Mouse (Mus musculus) olfactory bulb, adult 2 months (tissue): ENCODE measurements around the gene Perm1. TPM values are rescaled to one million over a fixed set of nuclear protein-coding genes. Genes with fewer than 3 reads are reported as not detected.
A peak's percentile ranks its signal among the peaks of the same experiment; 100 is the strongest.

Experiments
- H3K27ac ChIP-seq: fragments of 200-500 bp; 2 replicates; pipeline ENCODE4 v1.5.1; 2012; ENCODE audit warnings: low read depth, low read length; ENCODE audit not compliant: insufficient read depth
- H3K4me1 ChIP-seq: fragments of 200-500 bp; 2 replicates; pipeline ENCODE4 v1.6.1; 2012; ENCODE audit warnings: low read length; ENCODE audit not compliant: control insufficient read depth, insufficient read depth
- H3K4me3 ChIP-seq: fragments of 200-500 bp; 2 replicates; pipeline ENCODE4 v1.5.1; 2012; ENCODE audit warnings: mild to moderate bottlenecking, low read depth, low read length, moderate library complexity; ENCODE audit not compliant: insufficient read depth
- CTCF ChIP-seq: fragments of 200-500 bp; IDR thresholded peaks from 2 replicates; pipeline ENCODE4 v1.5.1; 2012; ENCODE audit warnings: low read depth, mild to moderate bottlenecking, low read length, moderate library complexity; ENCODE audit not compliant: insufficient read depth
- POLR2A ChIP-seq: fragments of 200-500 bp; IDR thresholded peaks from 2 replicates; pipeline ENCODE4 v1.6.1; 2012; ENCODE audit warnings: mild to moderate bottlenecking, low read depth, low read length, moderate library complexity; ENCODE audit not compliant: insufficient read depth
- WGBS: fragments of 180-500 bp; shearing (Covaris S2); methylation state at CpG from one replicate; pipeline ENCODE4 v1.1.7; 2018; 5-methylcytosine and 5-hydroxymethylcytosine counted together
- polyA plus RNA-seq: library from polyadenylated mRNA; stranded (reverse); fragments of >200 nt; gene quantifications from 2 replicates; pipeline ENCODE4 v1.2.4, GENCODE M21; 2012; ENCODE audit warnings: low replicate concordance; ENCODE audit not compliant: missing spikeins, insufficient read depth, insufficient read length

Perm1 gene
- polyA plus RNA-seq, 1 experiment: not detected

DNA sequence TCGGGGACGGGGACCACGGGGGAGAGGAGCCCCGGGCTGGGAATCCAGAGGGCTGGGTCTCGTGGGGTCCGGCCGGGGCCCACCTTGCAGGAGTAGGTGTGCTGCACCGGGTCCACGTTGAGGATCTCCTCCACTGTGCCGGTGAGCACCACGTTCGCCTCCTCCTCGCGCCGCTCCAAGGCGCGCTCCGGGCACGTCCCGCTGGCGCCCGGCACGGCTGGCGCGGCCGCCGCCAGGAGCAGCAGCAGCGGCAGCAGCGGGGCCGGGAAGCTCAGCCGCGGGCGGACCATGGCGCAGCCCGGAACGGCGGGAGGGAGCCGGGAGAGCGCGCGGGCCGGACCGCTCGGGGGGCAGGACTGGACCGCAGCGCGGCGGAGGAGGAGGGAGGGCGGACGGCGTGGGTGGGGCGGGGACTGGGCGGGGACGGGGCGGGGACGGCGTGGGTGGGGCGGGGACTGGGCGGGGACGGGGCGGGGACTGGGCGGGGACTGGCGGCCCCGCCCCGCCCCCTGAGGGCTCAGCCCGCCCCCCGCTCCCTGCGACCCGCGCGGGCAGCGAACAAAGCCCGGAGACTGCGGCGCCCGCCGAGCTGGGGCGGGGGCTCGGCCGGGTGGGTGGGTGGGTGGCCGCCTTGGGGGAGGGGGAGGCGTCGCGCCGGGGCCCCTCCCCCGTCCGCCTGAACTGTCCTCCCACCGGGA is 18.4 kb upstream of the Perm1 start, which contains the start of gene Agrn:
Gene Agrn, minus strand, starts transcription at position 358 of the 698 bp plus-strand sequence.
- no peak for TF ChIP-seq CTCF
- peak; percentile 14; the same call in 1 of the 2 replicates for TF ChIP-seq POLR2A
- Histone ChIP-seq H3K4me3 (peak within 1 kb of the TSS; percentile 94), H3K27ac (no peak within 1 kb of the TSS), H3K4me1 (peaks cover 24% of the 10 kb centered on the region)
- whole genome bisulfite sequencing: 1% methylated on average over 75 of the region's 88 CpGs

DNA sequence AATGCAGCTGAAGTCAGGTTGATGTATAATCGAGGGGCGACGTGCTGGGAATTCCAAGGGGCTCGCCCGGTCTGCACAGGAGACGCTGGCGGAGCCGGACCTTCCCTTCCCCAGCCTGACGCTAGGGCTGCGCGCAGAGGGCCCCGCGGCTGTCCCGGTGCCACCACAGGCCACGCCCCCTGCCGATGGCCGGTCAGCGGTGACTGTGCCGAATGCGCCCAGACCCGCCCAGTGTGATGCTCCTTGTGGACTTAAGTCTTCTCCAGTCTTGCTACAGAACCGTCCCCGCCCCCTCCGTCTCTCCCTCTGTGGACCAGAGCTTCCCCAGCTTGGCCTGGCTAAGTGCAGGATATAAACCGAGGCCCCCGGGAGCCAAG is 17.9 kb upstream of the Perm1 start:
- TF ChIP-seq POLR2A (no peak), CTCF (no peak)
- under 1% methylated on average over 26 of the region's 26 CpGs for WGBS
- no peak overlapping the region for H3K27ac ChIP-seq
- H3K4me3 ChIP-seq: peak overlapping the region; percentile 50
- peaks cover 25% of the 10 kb centered on the region for H3K4me1 ChIP-seq

DNA sequence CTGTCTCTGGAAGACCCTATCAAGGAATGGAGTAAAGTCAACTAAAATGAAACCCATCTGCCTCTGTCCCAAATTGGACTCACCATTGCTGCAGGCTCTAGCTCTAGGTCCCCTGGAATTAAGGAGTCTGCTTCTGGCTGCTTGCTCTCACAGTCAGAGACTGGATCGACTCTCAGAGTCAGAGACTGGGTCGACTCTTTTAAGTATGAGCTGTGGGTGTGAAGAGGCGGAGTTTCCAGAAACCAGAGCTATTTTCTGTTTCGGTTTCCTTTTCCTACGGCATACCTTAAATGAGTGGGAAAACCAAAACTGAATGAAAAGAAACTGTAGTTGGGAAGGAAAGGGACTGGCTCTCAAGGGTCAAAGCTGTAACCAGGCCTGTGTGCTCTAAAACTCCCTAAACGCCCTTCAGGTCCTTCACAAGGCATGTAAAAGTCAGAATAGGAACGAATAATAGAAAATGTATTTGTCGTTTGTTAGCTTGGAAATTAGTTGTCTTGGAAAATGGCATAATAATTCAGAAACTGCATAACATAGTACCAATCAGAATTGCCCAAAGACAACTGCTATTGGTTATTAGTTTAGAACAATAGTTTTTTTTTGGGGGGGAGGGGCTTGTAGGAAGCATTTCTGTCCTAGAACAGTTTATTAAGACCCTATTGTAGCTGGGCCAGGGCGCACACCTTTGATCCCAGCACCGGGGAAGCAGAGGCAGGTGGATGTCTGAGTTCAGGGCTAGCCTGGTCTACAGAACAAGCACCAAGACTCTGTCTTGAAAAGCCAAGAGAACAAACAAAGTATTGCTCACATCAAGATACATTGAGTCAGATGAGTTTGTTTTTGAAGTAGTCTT is 14.8 kb upstream of the Perm1 start, which contains the start of gene Isg15:
Gene Isg15, minus strand, starts transcription at position 196 of the 853 bp plus-strand sequence.
- no peak within 1 kb of the TSS for H3K4me3 ChIP-seq
- 53% methylated on average over 10 of the region's 10 CpGs for WGBS
- H3K27ac ChIP-seq: peak within 1 kb of the TSS; percentile 41; the same call in 1 of the 2 replicates
- H3K4me1 ChIP-seq: peaks cover 29% of the 10 kb centered on the region
- TF ChIP-seq CTCF: no peak
- TF ChIP-seq POLR2A: no peak

- 46% methylated on average over 12 of the region's 12 CpGs for WGBS
Measured at GRCm38 (mm10) chr4:156202462-156202893, 13.2 kb upstream of the Perm1 start.

DNA sequence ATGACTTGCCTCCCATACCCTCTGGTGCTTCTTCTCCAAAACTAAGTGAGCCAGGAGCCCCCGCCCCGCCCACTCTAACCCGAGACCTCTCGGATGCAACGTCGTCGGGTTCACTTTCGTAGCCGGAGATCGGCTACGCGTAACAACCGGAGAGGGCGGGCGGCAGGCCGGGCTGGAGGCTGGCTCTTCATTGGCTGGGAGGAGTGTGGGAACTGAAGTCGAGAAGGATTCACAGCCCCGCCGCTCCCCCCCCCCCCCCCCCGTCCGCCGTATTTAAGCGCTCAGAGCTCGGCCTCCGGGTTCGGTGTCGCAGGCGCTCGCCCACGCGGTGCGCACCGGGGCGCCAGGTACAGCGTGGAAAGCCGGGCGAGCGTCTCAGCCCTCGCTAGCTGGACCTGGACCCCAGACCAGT is 12.7 kb upstream of the Perm1 start, which contains the start of gene AW011738:
Gene AW011738, plus strand, starts transcription at position 304 of the 412 bp plus-strand sequence.
- TF ChIP-seq CTCF: no peak
- no peak for TF ChIP-seq POLR2A
- Histone ChIP-seq H3K4me1 (peaks cover 19% of the 10 kb centered on the region; the same call in 1 of the 2 replicates), H3K4me3 (peak within 1 kb of the TSS; percentile 83), H3K27ac (peak within 1 kb of the TSS; percentile 79)
- WGBS: under 1% methylated on average over 33 of the region's 39 CpGs

More at GRCm38 (mm10) chr4:156202462-156202893, 13.2 kb upstream of the Perm1 start:
- peak overlapping the region; percentile 83 for H3K4me3 ChIP-seq
- H3K4me1 ChIP-seq: peaks cover 19% of the 10 kb centered on the region; the same call in 1 of the 2 replicates
- TF ChIP-seq POLR2A (no peak), CTCF (no peak)
- peak overlapping the region; percentile 79 for H3K27ac ChIP-seq

DNA sequence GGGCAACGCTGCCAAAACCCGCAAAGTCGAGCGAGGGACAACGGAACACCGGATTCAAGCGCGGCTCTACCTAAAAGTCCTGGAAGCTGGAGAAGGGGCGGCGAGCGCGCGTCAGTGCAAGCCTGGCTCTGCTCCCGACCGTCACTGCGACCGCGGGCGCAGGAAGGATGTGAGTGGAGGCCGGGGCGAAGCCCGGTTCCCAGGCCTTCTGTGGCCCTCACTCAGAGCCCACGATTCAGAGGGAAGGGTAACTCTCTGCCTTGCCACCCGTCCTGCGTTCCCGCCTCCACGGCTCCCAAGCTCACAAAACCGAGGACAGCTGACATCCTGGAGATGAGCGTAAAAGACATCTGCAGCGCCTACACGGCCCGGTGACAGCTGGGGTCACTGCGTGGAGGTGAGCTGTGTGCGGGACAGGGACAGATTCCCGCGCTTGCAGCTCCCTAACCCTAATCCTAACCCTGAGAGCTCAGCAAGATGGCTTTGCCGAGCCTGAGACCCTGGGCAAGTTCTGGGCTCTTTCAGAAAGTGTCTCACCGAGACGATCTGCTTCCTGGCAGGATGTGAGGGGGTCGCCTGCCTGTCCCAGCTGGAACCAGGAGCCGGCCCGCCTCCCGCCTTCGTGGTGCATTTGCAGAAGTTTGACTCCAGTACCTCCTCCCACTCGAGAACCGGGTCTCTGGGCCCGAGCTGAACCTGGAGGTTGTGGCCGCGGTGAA is 12.1 kb upstream of the Perm1 start:
- Histone ChIP-seq H3K4me1 (peaks cover 19% of the 10 kb centered on the region; the same call in 1 of the 2 replicates), H3K27ac (peak overlapping the region; percentile 65; the same call in 1 of the 2 replicates), H3K4me3 (peak overlapping the region; percentile 83)
- no peak for TF ChIP-seq CTCF
- no peak for TF ChIP-seq POLR2A
- under 1% methylated on average over 49 of the region's 49 CpGs for WGBS

DNA sequence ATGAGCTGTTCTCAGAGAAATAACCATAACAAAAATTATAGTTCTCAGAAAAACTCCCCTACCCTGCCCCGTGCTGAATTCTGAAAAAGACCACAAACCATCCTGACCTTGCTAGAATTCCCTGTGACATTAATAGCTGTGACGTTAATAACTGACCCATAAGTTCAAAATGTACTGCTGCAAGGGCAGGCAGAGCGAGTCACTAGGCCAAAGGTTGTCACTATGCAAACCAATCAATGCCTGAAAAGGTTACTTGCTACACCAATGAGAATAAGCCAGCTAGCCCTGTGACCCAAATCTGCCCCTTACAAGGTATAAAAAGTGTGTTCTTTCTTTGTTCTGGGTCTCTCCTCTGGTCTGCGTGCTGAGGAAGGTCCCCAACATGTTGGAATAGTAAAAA is 6.8 kb upstream of the Perm1 start:
- no peak overlapping the region for H3K4me3 ChIP-seq
- TF ChIP-seq POLR2A: no peak
- no peak for TF ChIP-seq CTCF
- peaks cover 5% of the 10 kb centered on the region; the same call in 1 of the 2 replicates for H3K4me1 ChIP-seq
- H3K27ac ChIP-seq: no peak overlapping the region
- 93% methylated on average over 4 of the region's 4 CpGs for WGBS

GRCm38 (mm10) chr4:156209963-156210635 is 5.6 kb upstream of the Perm1 start:
- no peak overlapping the region for H3K27ac ChIP-seq
- no peaks in the 10 kb centered on the region for H3K4me1 ChIP-seq
- TF ChIP-seq POLR2A (no peak), CTCF (no peak)
- H3K4me3 ChIP-seq: no peak overlapping the region
- 82% methylated on average over 13 of the region's 13 CpGs for WGBS
